Mouse (Mus musculus) ES-E14 (cell line): ENCODE data around the gene Pak3. TPM values are rescaled to one million over a fixed set of nuclear protein-coding genes. Genes with fewer than 3 reads are reported as not detected.

Experiments
- DNase-seq: peaks from one replicate; pipeline ENCODE4 v3.0.0-alpha.2; 2013; ENCODE audit warnings: low read depth, low spot score
- H3K27ac ChIP-seq: 2 replicates; pipeline ENCODE4 v1.5.1; 2012; ENCODE audit warnings: low read depth, mild to moderate bottlenecking, low read length, moderate library complexity, mixed read lengths; ENCODE audit not compliant: poor library complexity, insufficient read depth, severe bottlenecking
- H3K36me3 ChIP-seq: 2 replicates; pipeline ENCODE4 v1.6.1; 2012; ENCODE audit warnings: mild to moderate bottlenecking, low read length, moderate library complexity, mixed read lengths; ENCODE audit not compliant: control insufficient read depth, poor library complexity, insufficient read depth, severe bottlenecking
- H3K4me1 ChIP-seq, 2 experiments: fragments of 150-350 bp in 1 of 2; sonication (generic) in 1 of 2; 2 replicates each; pipeline ENCODE4 v1.6.1; 2012; ENCODE audit warnings: low read length in 2 of 2, mild to moderate bottlenecking in 1 of 2, mixed read lengths in 1 of 2; ENCODE audit not compliant: control insufficient read depth in 2 of 2, insufficient read depth in 2 of 2, poor library complexity in 1 of 2
- H3K4me3 ChIP-seq, 2 experiments: fragments of 150-350 bp in 1 of 2; sonication (generic) in 1 of 2; 2 replicates each; pipeline ENCODE4 v1.5.1; 2012; ENCODE audit warnings: low read length in 2 of 2, low read depth in 1 of 2, mild to moderate bottlenecking in 1 of 2, mixed read lengths in 1 of 2; ENCODE audit not compliant: insufficient read depth in 1 of 2, poor library complexity in 1 of 2, severe bottlenecking in 1 of 2
- H3K9ac ChIP-seq: 2 replicates; pipeline ENCODE4 v1.6.1; 2012; ENCODE audit warnings: low read depth, mild to moderate bottlenecking, low read length, mixed read lengths; ENCODE audit not compliant: poor library complexity, insufficient read depth, severe bottlenecking
- H3K9me3 ChIP-seq: fragments of 150-350 bp; sonication (generic); 2 replicates; pipeline ENCODE4 v1.6.1; 2012; ENCODE audit warnings: low read depth, mild to moderate bottlenecking, low read length; ENCODE audit not compliant: control insufficient read depth, insufficient read depth
- CHD2 ChIP-seq: IDR thresholded peaks from 2 replicates; pipeline ENCODE4 v1.6.1; 2014; ENCODE audit warnings: mild to moderate bottlenecking, low read depth, low read length, inconsistent platforms
- HCFC1 ChIP-seq: IDR thresholded peaks from 2 replicates; pipeline ENCODE4 v1.6.1; 2012; ENCODE audit warnings: low read length, inconsistent platforms, borderline replicate concordance; ENCODE audit not compliant: insufficient read depth
- MAFK ChIP-seq: IDR thresholded peaks from 2 replicates; pipeline ENCODE4 v1.6.1; 2014; ENCODE audit warnings: mild to moderate bottlenecking, low read depth, low read length, inconsistent platforms; ENCODE audit not compliant: insufficient read depth
- ZC3H11A ChIP-seq: IDR thresholded peaks from 2 replicates; pipeline ENCODE4 v1.6.1; 2012; ENCODE audit warnings: low read depth, mild to moderate bottlenecking, inconsistent platforms, low read length, borderline replicate concordance
- ZNF384 ChIP-seq: IDR thresholded peaks from 2 replicates; pipeline ENCODE4 v1.6.1; 2012; ENCODE audit warnings: low read depth, low read length, inconsistent platforms
- in situ Hi-C, 2 experiments: fragments of 600-800 bp; cut with MboI; formaldehyde crosslinking; loops; one replicate each; pipeline ENCODE4 v1.15.1; 2025; ENCODE audit warnings: low sequenced_read_pairs in 2 of 2, inconsistent platforms in 1 of 2; ENCODE audit not compliant: unreplicated experiment in 2 of 2
- total RNA-seq: library from RNA; depleted of rRNA; stranded (reverse); fragments of 300-350 nt; gene quantifications from 2 replicates; pipeline ENCODE4 v1.2.3, GENCODE M21; 2012

The Pak3 gene
- total RNA-seq, 1 experiment = 2.2 TPM

DNA sequence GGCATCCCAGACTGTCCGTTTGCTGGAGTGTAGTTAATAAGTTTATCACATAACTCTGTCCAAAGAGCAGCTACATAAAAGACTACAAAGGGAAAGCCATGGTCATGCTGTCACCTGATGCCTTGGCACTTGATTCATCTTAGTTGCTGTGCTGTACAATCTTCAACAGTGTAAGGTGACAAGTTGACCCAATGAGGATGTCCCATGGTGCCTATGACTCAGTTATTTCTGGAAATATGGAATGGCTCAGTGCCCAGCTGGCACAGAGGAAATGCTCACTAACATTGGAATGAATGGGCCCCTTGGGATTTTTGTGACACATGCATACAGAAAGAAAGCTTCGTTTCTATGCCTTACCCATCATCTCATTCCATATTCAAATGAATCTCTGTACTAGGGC is 55.3 kb downstream of the Pak3 start:
- no peak for TF ChIP-seq ZNF384
- no peak for TF ChIP-seq CHD2
- DNase-seq = no peak
- Histone ChIP-seq H3K9ac (no peak overlapping the region), H3K9me3 (no peaks in the 10 kb centered on the region), H3K36me3 (no peaks in the 10 kb centered on the region), H3K4me1 (no peaks in the 10 kb centered on the region), H3K4me3 (no peak overlapping the region), H3K27ac (no peak overlapping the region)
- in situ Hi-C loops = no loop called here

DNA sequence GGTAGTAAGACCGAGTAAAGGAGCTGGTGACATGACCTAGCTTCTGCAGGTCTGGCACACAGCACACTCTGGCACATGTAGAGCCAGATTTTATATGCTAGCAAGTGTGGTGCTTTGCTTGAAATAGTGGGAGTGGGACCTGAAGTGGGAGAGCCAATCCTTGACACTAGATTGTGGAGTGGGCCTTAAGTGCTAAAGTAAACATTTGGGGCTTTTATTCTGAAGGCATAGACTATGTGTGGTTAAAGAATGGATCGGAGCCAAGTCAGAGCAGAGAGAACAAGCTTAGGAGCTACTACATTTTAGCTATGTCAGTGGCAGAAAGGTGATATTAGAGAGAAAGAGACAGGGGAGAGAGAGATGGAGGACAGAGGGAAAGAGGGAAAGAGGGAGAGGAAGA is 61.5 kb downstream of the Pak3 start:
- H3K36me3 ChIP-seq = no peaks in the 10 kb centered on the region
- in situ Hi-C loops = no loop called here
- TF ChIP-seq ZNF384 (no peak), ZC3H11A (no peak), HCFC1 (no peak), CHD2 (no peak), MAFK (no peak)

DNA sequence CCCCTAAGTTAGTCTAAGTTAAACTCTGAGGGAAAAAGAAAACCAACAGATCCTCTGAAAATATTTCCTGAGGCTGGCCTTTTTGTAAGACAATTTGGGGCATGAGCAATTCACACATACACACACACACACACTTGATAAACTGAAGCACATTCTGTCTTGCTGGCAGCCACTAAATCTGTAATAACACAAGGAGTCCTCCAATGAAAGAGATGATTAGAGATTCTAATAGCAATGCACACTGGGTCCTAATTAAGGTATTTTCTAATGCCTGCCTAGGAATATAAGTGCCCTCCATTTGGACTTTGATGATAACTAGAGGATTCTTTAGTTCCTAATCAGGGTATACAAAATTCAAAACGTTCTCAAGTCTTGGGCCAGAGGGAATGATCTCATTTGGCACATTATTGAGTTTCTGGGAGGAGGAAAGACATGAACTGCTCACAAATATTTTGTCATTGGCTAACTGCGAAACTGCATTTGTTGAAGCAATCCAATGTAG is 62.1 kb downstream of the Pak3 start:
- Histone ChIP-seq H3K9ac (no peak overlapping the region), H3K4me1 (no peaks in the 10 kb centered on the region), H3K27ac (no peak overlapping the region), H3K9me3 (no peaks in the 10 kb centered on the region), H3K4me3 (no peak overlapping the region), H3K36me3 (no peaks in the 10 kb centered on the region)
- DNase-seq = no peak
- in situ Hi-C loops = no loop called here
- TF ChIP-seq MAFK = no peak
- no peak for TF ChIP-seq ZNF384
- TF ChIP-seq HCFC1 = no peak
- TF ChIP-seq CHD2 = no peak

More for the DNA sequence above, 61.5 kb downstream of the Pak3 start:
- no peak for DNase-seq
- Histone ChIP-seq H3K9ac (no peak overlapping the region), H3K4me1 (no peaks in the 10 kb centered on the region), H3K4me3 (no peak overlapping the region), H3K27ac (no peak overlapping the region), H3K9me3 (no peaks in the 10 kb centered on the region)

DNA sequence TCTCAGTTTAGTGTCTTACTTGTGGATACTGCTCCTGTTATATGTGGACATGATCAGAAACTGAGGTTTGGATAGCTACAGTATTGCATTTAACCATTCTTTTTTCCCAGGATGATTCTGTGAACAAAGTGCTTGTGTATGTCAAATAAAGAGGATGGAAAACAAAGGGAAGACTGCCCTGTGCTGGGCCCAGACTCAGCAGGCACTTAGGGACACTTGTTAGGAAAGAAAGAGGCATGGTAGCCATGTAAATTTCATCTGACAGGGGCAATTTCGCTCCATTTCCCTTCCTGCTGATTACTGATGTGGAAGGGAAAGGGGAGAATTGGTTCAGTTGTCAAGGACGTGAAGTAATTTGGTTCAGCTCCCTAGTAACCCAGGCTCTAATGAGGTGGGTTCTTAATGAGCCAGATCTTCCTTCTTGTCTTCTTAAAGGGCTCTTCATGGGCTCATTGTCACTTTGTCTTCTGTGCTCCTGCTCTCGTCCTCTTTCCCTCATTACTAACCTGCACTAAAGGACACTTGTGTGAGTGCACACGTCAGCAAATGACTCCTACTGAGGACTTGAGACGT is 88.6 kb downstream of the Pak3 start:
- no peaks in the 10 kb centered on the region for H3K9me3 ChIP-seq
- no peaks in the 10 kb centered on the region for H3K36me3 ChIP-seq
- no peak for DNase-seq
- H3K4me1 ChIP-seq = no peaks in the 10 kb centered on the region
- TF ChIP-seq HCFC1 = no peak
- no peak for TF ChIP-seq ZC3H11A
- TF ChIP-seq MAFK = no peak
- no peak for TF ChIP-seq ZNF384
- no peak overlapping the region for H3K4me3 ChIP-seq
- in situ Hi-C loops = no loop called here
- H3K27ac ChIP-seq = no peak overlapping the region
- H3K9ac ChIP-seq = no peak overlapping the region

DNA sequence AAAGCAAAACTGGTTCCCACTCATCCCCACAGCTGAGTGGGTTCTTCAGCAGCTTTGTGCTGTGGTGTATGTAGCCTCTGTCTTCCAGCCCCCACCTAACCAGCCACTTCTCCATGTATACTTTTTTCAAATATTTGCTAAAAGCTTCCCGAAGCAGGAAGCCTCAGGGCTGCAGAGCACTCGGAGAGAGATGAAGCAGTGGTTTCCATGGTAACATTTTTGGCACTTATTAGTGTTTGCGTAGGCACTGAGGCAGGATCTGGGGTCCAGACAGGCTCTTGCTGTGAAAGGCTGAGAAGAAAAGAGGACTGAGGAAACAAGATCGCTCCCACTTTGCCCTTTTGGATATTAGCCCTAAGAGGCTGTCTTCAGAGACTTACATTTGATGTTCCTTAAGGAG is 100.3 kb downstream of the Pak3 start:
- Histone ChIP-seq H3K36me3 (no peaks in the 10 kb centered on the region), H3K9me3 (no peaks in the 10 kb centered on the region), H3K27ac (no peak overlapping the region), H3K4me3 (no peak overlapping the region), H3K9ac (no peak overlapping the region), H3K4me1 (no peaks in the 10 kb centered on the region)
- no peak for TF ChIP-seq MAFK
- no peak for TF ChIP-seq HCFC1
- no peak for TF ChIP-seq ZC3H11A
- no peak for TF ChIP-seq ZNF384
- no peak for TF ChIP-seq CHD2
- in situ Hi-C loops = no loop called here
- no peak for DNase-seq
